Mouse (Mus musculus): ENCODE measurements at regions not wholly inside any gene's neighbourhood (a gene's known extent, or its start where the extent isn't known, plus 50 kb on each side); places are given as distances from the start of the nearest gene placed in this dataset.
A peak's percentile ranks its signal among the peaks of the same experiment; 100 is the strongest.

GRCm38 (mm10) chr10:53852091-53852490 is 101.2 kb upstream of the Fam184a start:
- no peak for ATAC-seq (replicated peaks; ENCODE audit: poor library complexity, severe bottlenecking)

GRCm38 (mm10) chr10:53850568-53850967 is 99.6 kb upstream of the Fam184a start:
- ATAC-seq (replicated peaks; ENCODE audit: poor library complexity, severe bottlenecking), result peak; percentile 33; the same call in 1 of the 2 replicates

GRCm38 (mm10) chr10:53813244-53813620 is 62.3 kb upstream of the Fam184a start:
- ATAC-seq (replicated peaks; ENCODE audit: poor library complexity, severe bottlenecking), result no peak

GRCm38 (mm10) chr10:53812597-53813243 is 61.8 kb upstream of the Fam184a start:
- peak; percentile 75 for ATAC-seq (replicated peaks; ENCODE audit: poor library complexity, severe bottlenecking)

GRCm38 (mm10) chr10:53811904-53812596 is 61.1 kb upstream of the Fam184a start:
- ATAC-seq (replicated peaks; ENCODE audit: poor library complexity, severe bottlenecking), result no peak

- peak; percentile 55; the same call in 1 of the 2 replicates for ATAC-seq (replicated peaks; ENCODE audit: poor library complexity, severe bottlenecking)
Observed at GRCm38 (mm10) chr10:53806697-53807096, 55.8 kb upstream of the Fam184a start.

- no peak for ATAC-seq (replicated peaks; ENCODE audit: poor library complexity, severe bottlenecking)
Observed at GRCm38 (mm10) chr10:53801048-53801641, 50.2 kb upstream of the Fam184a start.
